Mouse (Mus musculus): ENCODE results near the gene Dytn.

Dytn gene

DNA sequence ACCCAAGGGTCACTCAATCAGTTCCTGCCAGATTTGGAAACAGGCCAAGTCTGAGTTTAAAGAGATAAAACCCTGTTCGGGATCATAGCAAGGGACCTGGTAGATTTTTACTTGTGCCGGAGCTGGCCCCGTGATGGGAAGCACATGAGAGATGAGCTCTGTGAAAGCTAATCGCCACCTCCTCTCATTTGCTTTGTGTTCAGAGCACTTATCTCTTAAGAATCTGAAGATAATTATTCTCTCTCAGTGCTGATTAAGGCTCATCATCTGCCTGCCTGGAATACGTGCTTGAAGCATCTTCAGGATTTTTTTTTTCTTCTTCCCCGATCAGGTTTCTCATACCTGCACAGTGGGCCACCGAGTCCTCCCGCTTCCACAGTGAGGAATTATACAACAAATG, 107.6 kb downstream of the Dytn start:
- DNase-seq (ENCODE audit: low read depth in 1 of 2, low spot score in 2 of 2) = no peak

DNA sequence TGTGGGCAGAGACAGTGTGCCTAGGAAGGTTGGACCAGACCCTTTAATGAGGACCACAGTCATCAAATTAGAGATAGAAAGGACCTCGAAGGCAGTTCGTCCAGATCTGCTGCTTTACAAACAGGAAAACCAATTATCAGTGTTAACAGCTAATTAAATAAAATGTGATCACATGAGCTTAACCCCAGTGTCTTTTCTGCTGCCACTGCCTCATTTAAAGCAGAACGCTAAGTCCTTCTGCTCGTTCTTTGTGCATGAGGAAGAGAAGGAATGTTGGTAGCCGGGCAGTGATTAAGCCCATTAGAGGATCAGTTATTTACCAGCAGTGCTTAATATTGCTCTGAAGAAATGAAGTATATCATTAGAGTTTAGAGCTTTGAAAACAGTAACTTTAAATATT, 109.9 kb downstream of the Dytn start:
- DNase-seq (ENCODE audit: low read depth in 1 of 2, low spot score in 2 of 2) = no peak

DNA sequence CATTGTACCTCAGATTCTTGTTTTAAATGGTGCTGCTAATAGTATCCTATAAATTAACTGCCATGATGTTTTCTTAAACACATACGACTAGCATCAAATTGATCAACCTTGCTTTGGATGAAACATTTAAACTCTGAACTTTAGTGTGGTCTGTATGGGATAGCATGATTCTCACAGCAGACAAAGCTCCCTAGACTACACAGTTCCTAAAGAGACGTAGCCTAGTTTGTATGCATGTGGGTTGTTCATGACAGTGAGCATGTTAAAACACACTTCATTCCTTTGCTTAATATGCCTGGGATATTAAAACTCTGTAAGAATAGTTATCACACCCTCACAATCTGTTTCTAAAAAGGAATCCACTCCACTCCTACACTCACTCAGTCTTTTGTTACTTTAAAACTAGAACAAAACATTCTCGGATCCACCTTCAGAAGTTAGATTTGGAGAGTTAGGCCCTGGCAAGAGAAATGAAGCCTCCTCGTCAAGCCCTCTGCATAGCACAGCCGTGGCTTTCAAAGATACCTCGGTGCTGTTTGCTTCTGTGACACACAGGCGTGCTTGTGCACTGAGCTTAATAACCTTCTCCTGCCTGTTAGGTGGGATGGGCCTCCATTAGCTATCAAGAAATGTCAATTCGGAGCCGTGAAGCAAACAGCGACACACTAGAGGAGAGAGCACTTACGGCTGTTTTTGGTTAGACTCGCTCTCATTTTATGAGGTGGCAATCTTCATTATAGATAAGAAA, 112.7 kb downstream of the Dytn start:
- DNase-seq (ENCODE audit: low read depth in 1 of 2, low spot score in 2 of 2) = no peak

DNA sequence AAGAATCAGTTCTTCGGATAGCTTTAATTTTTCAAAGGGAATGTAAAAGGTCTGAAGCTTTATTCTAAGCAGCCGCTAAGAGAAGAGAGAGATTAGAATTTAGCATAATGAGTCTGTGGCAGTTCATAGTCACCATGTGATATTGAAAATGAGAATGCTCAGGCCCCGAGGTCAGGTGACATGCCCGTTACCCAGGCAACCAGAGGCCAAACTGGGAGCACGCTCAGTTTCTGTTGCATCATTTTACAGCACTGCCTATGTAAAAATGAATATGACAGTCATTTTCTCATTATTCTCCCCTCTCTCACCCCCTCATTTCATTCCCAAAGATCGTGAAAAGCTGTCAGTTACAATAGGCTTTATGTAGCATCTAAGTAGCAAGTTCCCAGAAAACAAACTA, 113.3 kb downstream of the Dytn start:
- no peak for DNase-seq (ENCODE audit: low read depth in 1 of 2, low spot score in 2 of 2)

Measured in monocyte, adult 2 months (primary cell).